Mouse (Mus musculus): ENCODE data around the gene Gpr12.
"Not testable (repeated sequence)": the region's sequence is repeated elsewhere in the genome, so short reads cannot be mapped to it uniquely, and the experiment has no call there.

The Gpr12 gene

GRCm38 (mm10) chr5:146584478-146585306, at the start of gene Gpr12:
Gene Gpr12 (minus strand): TSS chr5:146585239.
- DNase-seq (ENCODE audit: low read depth), result no peak

- DNase-seq (ENCODE audit: low read depth), result no peak
These were observed 46.6 kb upstream of the Gpr12 start for GRCm38 (mm10) chr5:146631602-146632001.

GRCm38 (mm10) chr5:146630961-146631360, 45.9 kb upstream of the Gpr12 start:
- no peak for DNase-seq (ENCODE audit: low read depth)

GRCm38 (mm10) chr5:146629636-146630035, 44.6 kb upstream of the Gpr12 start:
- no peak for DNase-seq (ENCODE audit: low read depth)

GRCm38 (mm10) chr5:146628804-146629203, 43.8 kb upstream of the Gpr12 start:
- DNase-seq (ENCODE audit: low read depth), result no peak

GRCm38 (mm10) chr5:146627901-146628300, 42.9 kb upstream of the Gpr12 start:
- DNase-seq (ENCODE audit: low read depth), result no peak

- no peak for DNase-seq (ENCODE audit: low read depth)
These were observed 40.7 kb upstream of the Gpr12 start for GRCm38 (mm10) chr5:146625635-146626311.

- DNase-seq (ENCODE audit: low read depth), result no peak
These were observed 26.8 kb upstream of the Gpr12 start for GRCm38 (mm10) chr5:146611830-146612229.

GRCm38 (mm10) chr5:146611009-146611408, 26.0 kb upstream of the Gpr12 start:
- DNase-seq (ENCODE audit: low read depth), result no peak

- DNase-seq (ENCODE audit: low read depth), result no peak
These were observed 24.6 kb upstream of the Gpr12 start for GRCm38 (mm10) chr5:146609646-146610045.

GRCm38 (mm10) chr5:146607816-146608215, 22.8 kb upstream of the Gpr12 start:
- DNase-seq (ENCODE audit: low read depth), result no peak

- DNase-seq (ENCODE audit: low read depth), result no peak
These were observed 21.9 kb upstream of the Gpr12 start for GRCm38 (mm10) chr5:146606895-146607294.

- DNase-seq (ENCODE audit: low read depth), result no peak
These were observed 21.2 kb upstream of the Gpr12 start for GRCm38 (mm10) chr5:146606221-146606620.

- DNase-seq (ENCODE audit: low read depth), result no peak
These were observed 14.9 kb upstream of the Gpr12 start for GRCm38 (mm10) chr5:146599970-146600369.

GRCm38 (mm10) chr5:146599216-146599615, 14.2 kb upstream of the Gpr12 start:
- not testable (repeated sequence) for DNase-seq (ENCODE audit: low read depth)

GRCm38 (mm10) chr5:146598215-146599119, 13.4 kb upstream of the Gpr12 start:
- DNase-seq (ENCODE audit: low read depth), result no peak

GRCm38 (mm10) chr5:146597503-146597874, 12.4 kb upstream of the Gpr12 start:
- DNase-seq (ENCODE audit: low read depth), result no peak

- no peak for DNase-seq (ENCODE audit: low read depth)
These were observed 11.8 kb upstream of the Gpr12 start for GRCm38 (mm10) chr5:146596612-146597502.

GRCm38 (mm10) chr5:146592580-146592979, 7.5 kb upstream of the Gpr12 start:
- DNase-seq (ENCODE audit: low read depth), result no peak

GRCm38 (mm10) chr5:146591636-146592035, 6.6 kb upstream of the Gpr12 start:
- no peak for DNase-seq (ENCODE audit: low read depth)

- no peak for DNase-seq (ENCODE audit: low read depth)
These were observed 5.9 kb upstream of the Gpr12 start for GRCm38 (mm10) chr5:146590987-146591386.
